Mouse (Mus musculus) ES-E14 (cell line): Measurements from ENCODE around the gene Morn1.

Experiments
- CHD2 ChIP-seq: IDR thresholded peaks from 2 replicates; pipeline ENCODE4 v1.6.1; 2014; ENCODE audit warnings: mild to moderate bottlenecking, low read depth, low read length, inconsistent platforms
- HCFC1 ChIP-seq: IDR thresholded peaks from 2 replicates; pipeline ENCODE4 v1.6.1; 2012; ENCODE audit warnings: low read length, inconsistent platforms, borderline replicate concordance; ENCODE audit not compliant: insufficient read depth
- MAFK ChIP-seq: IDR thresholded peaks from 2 replicates; pipeline ENCODE4 v1.6.1; 2014; ENCODE audit warnings: mild to moderate bottlenecking, low read depth, low read length, inconsistent platforms; ENCODE audit not compliant: insufficient read depth
- ZC3H11A ChIP-seq: IDR thresholded peaks from 2 replicates; pipeline ENCODE4 v1.6.1; 2012; ENCODE audit warnings: low read depth, mild to moderate bottlenecking, inconsistent platforms, low read length, borderline replicate concordance
- ZNF384 ChIP-seq: IDR thresholded peaks from 2 replicates; pipeline ENCODE4 v1.6.1; 2012; ENCODE audit warnings: low read depth, low read length, inconsistent platforms

DNA sequence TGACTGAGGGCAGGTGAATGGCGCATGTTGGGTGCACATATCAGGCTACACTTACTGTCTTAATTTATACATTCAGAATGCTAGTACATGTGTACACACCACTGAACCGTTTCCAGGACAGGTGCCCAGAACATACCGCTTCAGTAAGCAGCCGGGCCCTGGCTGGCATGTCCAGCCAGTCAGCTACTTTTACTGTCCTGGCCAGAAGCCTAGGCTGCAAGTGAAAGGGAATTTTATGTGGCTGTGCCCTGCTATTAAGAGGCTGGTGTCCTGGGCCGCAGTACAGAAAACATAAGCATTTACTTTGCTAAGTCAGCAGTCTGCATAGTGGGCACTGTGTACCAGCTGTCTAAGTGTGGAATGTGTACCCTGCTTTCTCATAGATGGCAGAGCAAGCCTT lies 15.5 kb upstream of the Morn1 start:
- no peak for TF ChIP-seq ZC3H11A
- TF ChIP-seq HCFC1 = no peak
- TF ChIP-seq MAFK = no peak
- no peak for TF ChIP-seq CHD2
- no peak for TF ChIP-seq ZNF384
